Mouse (Mus musculus): Measurements from ENCODE around the gene Stub1. TPM values are rescaled to one million over a fixed set of nuclear protein-coding genes. Genes with fewer than 3 reads are reported as not detected.

Gene Stub1
- polyA plus RNA-seq, 1 experiment from 2014 or later: 353 TPM

GRCm38 (mm10) chr17:25827546-25828222 is 5.5 kb downstream of the Stub1 start:
- H3K9me3 ChIP-seq: no peaks in the 10 kb centered on the region
- peak overlapping the region; percentile 81; the same call in 1 of the 2 replicates for H3K9ac ChIP-seq
- no peaks in the 10 kb centered on the region for H3K27me3 ChIP-seq
- H3K4me3 ChIP-seq: peak overlapping the region; percentile 60; the same call in 1 of the 2 replicates
- no peak for ATAC-seq (ENCODE audit: insufficient number of reproducible peaks, insufficient read depth, low FRiP score, low TSS enrichment, low read depth)
- WGBS: 87% methylated on average over 22 of the region's 22 CpGs
- H3K36me3 ChIP-seq: peaks cover 55% of the 10 kb centered on the region
- 0 out of 2 replicates have a peak overlapping the region, but pooled peaks have one; percentile 81 for H3K4me2 ChIP-seq
- H3K4me1 ChIP-seq: peaks cover 66% of the 10 kb centered on the region
- H3K27ac ChIP-seq: no peak overlapping the region

GRCm38 (mm10) chr17:25827011-25827410 is 6.2 kb downstream of the Stub1 start:
- 88% methylated on average over 13 of the region's 13 CpGs for WGBS
- H3K9me3 ChIP-seq: no peaks in the 10 kb centered on the region
- peaks cover 65% of the 10 kb centered on the region for H3K4me1 ChIP-seq
- H3K27me3 ChIP-seq: peaks cover 4% of the 10 kb centered on the region
- ATAC-seq (ENCODE audit: insufficient number of reproducible peaks, insufficient read depth, low FRiP score, low TSS enrichment, low read depth): no peak
- H3K27ac ChIP-seq: no peak overlapping the region
- H3K36me3 ChIP-seq: peaks cover 55% of the 10 kb centered on the region
- H3K4me2 ChIP-seq: no peak overlapping the region
- H3K9ac ChIP-seq: no peak overlapping the region
- no peak overlapping the region for H3K4me3 ChIP-seq

- 95% methylated on average over 27 of the region's 27 CpGs for WGBS
- H3K4me2 ChIP-seq: no peak overlapping the region
- peaks cover 47% of the 10 kb centered on the region for H3K36me3 ChIP-seq
- no peak overlapping the region; the same call in 1 of the 2 replicates for H3K27ac ChIP-seq
- H3K4me3 ChIP-seq: no peak overlapping the region
- H3K4me1 ChIP-seq: peaks cover 55% of the 10 kb centered on the region
- H3K9me3 ChIP-seq: no peaks in the 10 kb centered on the region
- ATAC-seq (ENCODE audit: insufficient number of reproducible peaks, insufficient read depth, low FRiP score, low TSS enrichment, low read depth): no peak
- H3K27me3 ChIP-seq: peaks cover 12% of the 10 kb centered on the region
- no peak overlapping the region for H3K9ac ChIP-seq
These were observed 7.1 kb downstream of the Stub1 start for GRCm38 (mm10) chr17:25825984-25826570.

- Histone ChIP-seq H3K4me1 (peaks cover 48% of the 10 kb centered on the region), H3K27me3 (peaks cover 18% of the 10 kb centered on the region), H3K4me2 (peak overlapping the region; percentile 93; the same call in 1 of the 2 replicates), H3K4me3 (no peak overlapping the region), H3K9me3 (no peaks in the 10 kb centered on the region), H3K36me3 (peaks cover 39% of the 10 kb centered on the region), H3K9ac (peak overlapping the region; percentile 11; the same call in 1 of the 2 replicates), H3K27ac (no peak overlapping the region)
- no peak for ATAC-seq (ENCODE audit: insufficient number of reproducible peaks, insufficient read depth, low FRiP score, low TSS enrichment, low read depth)
- WGBS: 81% methylated on average over 6 of the region's 6 CpGs
These were observed 7.9 kb downstream of the Stub1 start for GRCm38 (mm10) chr17:25825311-25825710.

- Histone ChIP-seq H3K27ac (no peak overlapping the region), H3K36me3 (peaks cover 32% of the 10 kb centered on the region), H3K4me2 (peak overlapping the region; percentile 93), H3K4me3 (peak overlapping the region; percentile 65), H3K9me3 (no peaks in the 10 kb centered on the region), H3K4me1 (peaks cover 42% of the 10 kb centered on the region), H3K27me3 (peaks cover 26% of the 10 kb centered on the region), H3K9ac (peak overlapping the region; percentile 85)
- WGBS: 69% methylated on average over 16 of the region's 17 CpGs
- ATAC-seq (ENCODE audit: insufficient number of reproducible peaks, insufficient read depth, low FRiP score, low TSS enrichment, low read depth): no peak
These were observed 8.7 kb downstream of the Stub1 start for GRCm38 (mm10) chr17:25824362-25825142.

GRCm38 (mm10) chr17:25823452-25823851 is 9.8 kb downstream of the Stub1 start, which contains the start of gene Wdr24:
Gene Wdr24, plus strand, starts transcription at chr17:25823627.
- peaks cover 31% of the 10 kb centered on the region for H3K36me3 ChIP-seq
- no peaks in the 10 kb centered on the region for H3K9me3 ChIP-seq
- H3K27me3 ChIP-seq: peaks cover 37% of the 10 kb centered on the region
- H3K4me1 ChIP-seq: peaks cover 42% of the 10 kb centered on the region
- ATAC-seq (ENCODE audit: insufficient number of reproducible peaks, insufficient read depth, low FRiP score, low TSS enrichment, low read depth): peak; percentile 34; the same call in 1 of the 2 replicates
- peak within 1 kb of the TSS; percentile 62 for H3K27ac ChIP-seq
- peak within 1 kb of the TSS; percentile 85 for H3K9ac ChIP-seq
- under 1% methylated on average over 18 of the region's 18 CpGs for WGBS
- peak within 1 kb of the TSS; percentile 65 for H3K4me3 ChIP-seq
- H3K4me2 ChIP-seq: peak within 1 kb of the TSS; percentile 93

GRCm38 (mm10) chr17:25818851-25819780 is 14.1 kb downstream of the Stub1 start:
- H3K9ac ChIP-seq: peak overlapping the region; percentile 12; the same call in 1 of the 2 replicates
- peak overlapping the region; percentile 49 for H3K4me2 ChIP-seq
- WGBS: 6% methylated on average over 46 of the region's 46 CpGs
- no peaks in the 10 kb centered on the region for H3K9me3 ChIP-seq
- H3K27ac ChIP-seq: no peak overlapping the region
- peaks cover 67% of the 10 kb centered on the region for H3K27me3 ChIP-seq
- ATAC-seq (ENCODE audit: insufficient number of reproducible peaks, insufficient read depth, low FRiP score, low TSS enrichment, low read depth): no peak
- peak overlapping the region; percentile 16 for H3K4me3 ChIP-seq
- H3K4me1 ChIP-seq: peaks cover 12% of the 10 kb centered on the region
- no peaks in the 10 kb centered on the region for H3K36me3 ChIP-seq

GRCm38 (mm10) chr17:25817662-25818061 is 15.5 kb downstream of the Stub1 start:
- no peak for ATAC-seq (ENCODE audit: insufficient number of reproducible peaks, insufficient read depth, low FRiP score, low TSS enrichment, low read depth)
- Histone ChIP-seq H3K4me3 (no peak overlapping the region), H3K27ac (no peak overlapping the region), H3K4me1 (peaks cover 12% of the 10 kb centered on the region; the same call in 1 of the 2 replicates), H3K9ac (no peak overlapping the region), H3K4me2 (no peak overlapping the region), H3K27me3 (peaks cover 75% of the 10 kb centered on the region), H3K36me3 (no peaks in the 10 kb centered on the region), H3K9me3 (no peaks in the 10 kb centered on the region)
- 80% methylated on average over 11 of the region's 11 CpGs for WGBS

- Histone ChIP-seq H3K36me3 (no peaks in the 10 kb centered on the region), H3K4me2 (peak overlapping the region; percentile 26), H3K9me3 (no peaks in the 10 kb centered on the region), H3K27me3 (peaks cover 77% of the 10 kb centered on the region), H3K4me3 (no peak overlapping the region), H3K27ac (no peak overlapping the region), H3K4me1 (peaks cover 18% of the 10 kb centered on the region), H3K9ac (no peak overlapping the region)
- WGBS: 0% methylated on average over 20 of the region's 20 CpGs
- no peak; the same call in 1 of the 2 replicates for ATAC-seq (ENCODE audit: insufficient number of reproducible peaks, insufficient read depth, low FRiP score, low TSS enrichment, low read depth)
These were observed 19.7 kb downstream of the Stub1 start for GRCm38 (mm10) chr17:25813471-25813870.

- Histone ChIP-seq H3K9me3 (no peaks in the 10 kb centered on the region), H3K36me3 (no peaks in the 10 kb centered on the region), H3K27ac (no peak overlapping the region), H3K4me3 (no peak overlapping the region), H3K27me3 (peaks cover 62% of the 10 kb centered on the region), H3K9ac (no peak overlapping the region), H3K4me2 (no peak overlapping the region), H3K4me1 (peaks cover 21% of the 10 kb centered on the region)
- 70% methylated on average over 4 of the region's 4 CpGs for WGBS
- ATAC-seq (ENCODE audit: insufficient number of reproducible peaks, insufficient read depth, low FRiP score, low TSS enrichment, low read depth): no peak
These were observed 22.3 kb downstream of the Stub1 start for GRCm38 (mm10) chr17:25810890-25811289.
